Mouse (Mus musculus) heart, adult 2 months (tissue): Measurements from ENCODE around the gene Eya4. TPM values are rescaled to one million over a fixed set of nuclear protein-coding genes. Genes with fewer than 3 reads are reported as not detected.

Experiments
- DNase-seq, 2 experiments: peaks; one replicate each; pipeline ENCODE4 v3.0.0; 2021
- H3K27ac ChIP-seq: fragments of 200-600 bp; 2 replicates; pipeline ENCODE4 v1.8.1; 2022
- H3K27me3 ChIP-seq: fragments of 200-500 bp; 2 replicates; pipeline ENCODE4 v1.6.1; 2012; ENCODE audit warnings: mild to moderate bottlenecking, low read length, inconsistent platforms, mixed read lengths; ENCODE audit not compliant: control insufficient read depth, insufficient read depth
- H3K36me3 ChIP-seq: fragments of 200-500 bp; 2 replicates; pipeline ENCODE4 v1.6.1; 2012; ENCODE audit warnings: low read length, inconsistent platforms; ENCODE audit not compliant: control insufficient read depth, insufficient read depth
- H3K4me1 ChIP-seq: fragments of 200-500 bp; 2 replicates; pipeline ENCODE4 v1.6.1; 2011; ENCODE audit warnings: low read length; ENCODE audit not compliant: control insufficient read depth, insufficient read depth
- H3K4me3 ChIP-seq: fragments of 200-600 bp; 2 replicates; pipeline ENCODE4 v1.8.1; 2022
- H3K79me2 ChIP-seq: fragments of 200-500 bp; replicated peaks from 2 replicates; pipeline ENCODE4 v1.6.1; 2012; ENCODE audit warnings: mild to moderate bottlenecking, inconsistent platforms, low read length, moderate library complexity, mixed read lengths; ENCODE audit not compliant: control insufficient read depth, insufficient read depth
- H3K9ac ChIP-seq: fragments of 200-500 bp; 2 replicates; pipeline ENCODE4 v1.6.1; 2012; ENCODE audit warnings: low read depth, mild to moderate bottlenecking, control low read depth, inconsistent platforms, low read length, mixed read lengths
- CTCF ChIP-seq: fragments of 200-600 bp; IDR thresholded peaks from 2 replicates; pipeline ENCODE4 v1.8.1; 2022; ENCODE audit warnings: antibody characterized with exemption, mild to moderate bottlenecking, moderate library complexity
- EP300 ChIP-seq: fragments of 200-500 bp; IDR thresholded peaks from 2 replicates; pipeline ENCODE4 v1.6.1; 2011; ENCODE audit warnings: low read depth, low read length, control low read depth; ENCODE audit not compliant: insufficient read depth
- POLR2A ChIP-seq: fragments of 200-500 bp; IDR thresholded peaks from 2 replicates; pipeline ENCODE4 v1.6.1; 2011; ENCODE audit warnings: mild to moderate bottlenecking, low read depth, low read length, control low read depth; ENCODE audit not compliant: insufficient read depth
- WGBS: fragments of 180-500 bp; shearing (Covaris S2); methylation state at CpG from one replicate; pipeline ENCODE4 v1.1.7; 2018; 5-methylcytosine and 5-hydroxymethylcytosine counted together
- intact Hi-C: fragments of 180-260 bp; cut with DNase I; formaldehyde crosslinking; loops from one replicate; pipeline ENCODE4 v1.15.1; 2025
- polyA plus RNA-seq: library from polyadenylated mRNA; depleted of rRNA; stranded (reverse); fragments of >200 nt; gene quantifications from 2 replicates; pipeline ENCODE4 v1.2.3, GENCODE M21; 2012
- total RNA-seq, 2 experiments: library from RNA; stranded (reverse); gene quantifications; 2 replicates each; pipeline ENCODE4 v1.2.3; 2021

Eya4 gene
- total and polyA plus RNA-seq, 3 experiments, result 0.16 to 0.23 (median 0.23) TPM

DNA sequence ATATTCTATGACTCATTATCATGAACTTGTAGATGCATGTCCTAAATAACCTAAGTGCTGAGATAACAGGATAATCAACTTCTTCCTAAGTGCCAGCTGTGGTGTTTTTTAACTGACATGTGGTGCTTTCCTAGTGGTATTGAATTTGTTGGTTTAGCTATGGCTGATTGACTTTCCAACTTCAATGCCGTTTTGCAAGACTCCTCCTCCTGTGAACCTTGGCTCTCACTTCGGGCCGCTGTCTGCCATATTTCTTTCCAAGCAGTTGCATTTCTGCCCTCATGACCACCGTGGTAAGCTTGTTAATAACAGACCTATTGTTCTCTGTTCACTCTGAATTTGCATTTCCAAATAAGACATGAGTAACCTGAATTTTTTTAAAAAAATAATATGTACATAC is 98.4 kb downstream of the Eya4 start:
- TF ChIP-seq EP300 (no peak), CTCF (no peak), POLR2A (no peak)
- H3K4me1 ChIP-seq, result no peaks in the 10 kb centered on the region
- H3K79me2 ChIP-seq, result no peaks in the 10 kb centered on the region
- H3K27me3 ChIP-seq, result no peaks in the 10 kb centered on the region
- H3K36me3 ChIP-seq, result no peaks in the 10 kb centered on the region
- no peak overlapping the region for H3K4me3 ChIP-seq
- no peak for DNase-seq
- intact Hi-C loops, result no loop called here
- 80% methylated on average over 4 of the region's 4 CpGs for WGBS
- no peak overlapping the region for H3K9ac ChIP-seq
- H3K27ac ChIP-seq, result no peak overlapping the region

DNA sequence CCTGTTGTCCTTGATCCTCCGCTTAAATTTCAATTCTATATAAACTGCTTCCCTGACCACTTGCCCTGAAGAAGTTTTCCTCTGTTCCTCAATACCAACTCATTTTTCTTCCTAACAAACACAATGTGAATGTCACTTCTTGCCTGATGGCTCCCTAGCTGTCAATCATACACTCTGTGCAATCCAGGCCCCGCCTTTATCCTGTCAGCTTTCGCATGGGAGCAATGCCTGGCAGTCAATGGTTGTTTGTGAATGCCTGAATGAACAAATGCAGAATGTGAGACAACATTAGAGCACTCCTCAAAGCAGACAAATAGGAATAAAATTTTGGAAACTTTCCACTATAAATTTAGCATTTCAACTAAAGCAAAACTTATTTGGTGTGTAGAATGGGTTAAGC is 104.1 kb downstream of the Eya4 start:
- intact Hi-C loops, result no loop called here
- TF ChIP-seq POLR2A, result no peak
- no peak for TF ChIP-seq CTCF
- TF ChIP-seq EP300, result no peak
- Histone ChIP-seq H3K27ac (no peak overlapping the region), H3K9ac (no peak overlapping the region), H3K79me2 (no peaks in the 10 kb centered on the region), H3K4me1 (no peaks in the 10 kb centered on the region), H3K36me3 (no peaks in the 10 kb centered on the region), H3K4me3 (no peak overlapping the region), H3K27me3 (no peaks in the 10 kb centered on the region)
- DNase-seq, result no peak
- 76% methylated on average over 3 of the region's 3 CpGs for WGBS

DNA sequence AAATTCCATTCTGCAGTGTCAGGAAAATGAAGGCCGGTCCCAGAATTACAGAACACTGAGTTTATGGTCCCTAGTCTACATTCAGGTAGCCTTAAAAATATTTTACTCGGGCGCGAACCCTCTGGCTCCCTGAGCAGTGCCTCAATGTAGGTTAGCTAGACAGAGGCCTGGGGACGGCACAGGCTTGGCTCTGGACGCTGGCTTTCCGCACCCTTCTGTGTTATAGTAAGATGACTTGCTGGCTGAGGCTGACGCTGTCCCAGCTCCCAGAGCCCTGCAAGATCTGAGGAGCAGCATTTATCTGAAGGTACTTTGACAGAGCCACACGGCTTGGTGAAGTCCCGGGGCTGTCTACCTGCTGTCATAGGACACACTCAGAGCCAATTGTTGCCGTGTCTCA is 113.7 kb downstream of the Eya4 start:
- 60% methylated on average over 11 of the region's 11 CpGs for WGBS
- no peak for DNase-seq
- H3K27ac ChIP-seq, result no peak overlapping the region

GRCm38 (mm10) chr10:23235405-23235804 is 115.2 kb downstream of the Eya4 start:
- no peaks in the 10 kb centered on the region for H3K79me2 ChIP-seq
- WGBS, result 90% methylated on average over 4 of the region's 4 CpGs
- no peak overlapping the region for H3K27ac ChIP-seq
- H3K36me3 ChIP-seq, result no peaks in the 10 kb centered on the region
- no peaks in the 10 kb centered on the region for H3K27me3 ChIP-seq
- no peak for TF ChIP-seq CTCF
- TF ChIP-seq EP300, result no peak
- no peak for TF ChIP-seq POLR2A
- DNase-seq, result no peak
- H3K4me1 ChIP-seq, result no peaks in the 10 kb centered on the region
- no peak overlapping the region for H3K4me3 ChIP-seq
- intact Hi-C loops, result no loop called here
- H3K9ac ChIP-seq, result no peak overlapping the region

More for the DNA sequence above, 113.7 kb downstream of the Eya4 start:
- H3K9ac ChIP-seq, result no peak overlapping the region
- H3K36me3 ChIP-seq, result no peaks in the 10 kb centered on the region
- H3K79me2 ChIP-seq, result no peaks in the 10 kb centered on the region
- no peaks in the 10 kb centered on the region for H3K4me1 ChIP-seq
- intact Hi-C loops, result no loop called here
- TF ChIP-seq EP300, result no peak
- no peaks in the 10 kb centered on the region for H3K27me3 ChIP-seq
- no peak overlapping the region for H3K4me3 ChIP-seq

DNA sequence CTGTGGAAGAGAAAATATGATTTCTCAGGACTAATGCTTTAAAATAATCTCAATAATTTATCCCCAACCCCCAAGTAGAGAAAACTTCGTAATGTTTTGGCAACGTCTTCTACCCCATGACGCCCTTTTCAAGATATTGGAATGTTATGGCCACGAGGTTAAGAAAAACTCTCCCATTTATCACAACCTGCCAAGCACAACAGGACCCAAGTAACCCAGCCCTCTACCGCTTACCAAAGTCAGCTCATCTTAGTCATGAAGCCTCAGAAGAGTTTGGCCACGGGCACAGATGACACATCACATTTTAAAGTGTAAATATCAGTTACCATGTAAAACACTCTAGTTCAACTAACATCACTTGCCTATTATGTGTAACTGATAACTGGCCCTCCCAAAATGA is 117.2 kb downstream of the Eya4 start:
- no peak for DNase-seq

DNA sequence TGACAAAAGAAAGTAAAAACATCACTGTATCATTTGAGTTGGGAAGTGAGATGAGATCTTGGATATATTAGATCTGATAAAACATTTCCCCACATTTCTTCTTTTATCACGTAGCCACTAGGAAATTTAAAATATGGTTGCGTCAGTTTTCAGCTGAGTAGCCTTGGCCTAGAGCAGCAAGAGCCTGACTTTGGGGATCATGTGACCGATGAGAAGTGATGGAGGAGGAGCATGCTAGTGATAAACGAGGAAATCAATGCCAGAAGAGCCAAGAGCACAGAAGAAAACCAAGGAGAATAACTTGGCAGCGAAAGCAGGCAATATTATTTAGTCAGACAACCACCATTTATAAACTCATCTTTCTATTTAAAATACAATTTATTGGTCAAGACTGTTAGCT is 119.7 kb downstream of the Eya4 start:
- H3K4me3 ChIP-seq, result no peak overlapping the region
- H3K27me3 ChIP-seq, result no peaks in the 10 kb centered on the region
- no peaks in the 10 kb centered on the region for H3K79me2 ChIP-seq
- TF ChIP-seq EP300, result no peak
- TF ChIP-seq POLR2A, result no peak
- TF ChIP-seq CTCF, result no peak
- no peaks in the 10 kb centered on the region for H3K36me3 ChIP-seq
- no peak for DNase-seq
- no peaks in the 10 kb centered on the region for H3K4me1 ChIP-seq
- H3K9ac ChIP-seq, result no peak overlapping the region
- WGBS, result 69% methylated on average over 5 of the region's 5 CpGs
- intact Hi-C loops, result no loop called here
- H3K27ac ChIP-seq, result no peak overlapping the region

More for the DNA sequence above, 117.2 kb downstream of the Eya4 start:
- H3K4me3 ChIP-seq, result no peak overlapping the region
- H3K4me1 ChIP-seq, result no peaks in the 10 kb centered on the region
- no peak for TF ChIP-seq POLR2A
- no peak for TF ChIP-seq EP300
- no peak for TF ChIP-seq CTCF
- H3K27me3 ChIP-seq, result no peaks in the 10 kb centered on the region
- no peaks in the 10 kb centered on the region for H3K79me2 ChIP-seq
- no peak overlapping the region for H3K9ac ChIP-seq
- intact Hi-C loops, result no loop called here
- H3K36me3 ChIP-seq, result no peaks in the 10 kb centered on the region
- H3K27ac ChIP-seq, result no peak overlapping the region
- WGBS, result 58% methylated on average over 6 of the region's 6 CpGs
